In genomic region chr16:31650788-31651187, GRCm38 (mm10) we compare ENCODE assay signal across 13 mouse cellular contexts. TPM values are rescaled to one million over a fixed set of nuclear protein-coding genes. Genes with fewer than 3 reads are reported as not detected.
A peak's percentile ranks its signal among the peaks of the same experiment; 100 is the strongest.
DNase-seq lines count a peak whose midpoint lies in the region; ATAC-seq and TF ChIP-seq lines count a peak whose summit lies in the region.
"Had no signal": no experiment of that assay in that cellular context is flagged by ENCODE, and none has a peak within 500 bp of the region (broad histone marks: within the 10 kb centered on the region; RNA-seq: fewer than 3 reads in every experiment).

No protein-coding gene starts in this region.

- ATAC-seq in heart, embryonic 11.5 days (replicated peaks; ENCODE audit: insufficient number of reproducible peaks, low FRiP score, low TSS enrichment), result no peak
- no peak for ATAC-seq in kidney, embryonic 16.5 days (ENCODE audit: low FRiP score, low TSS enrichment)
- ATAC-seq in megakaryocyte progenitor cell, adult 5-6 weeks (replicated peaks; ENCODE audit: poor library complexity), result no peak

- no peak for DNase-seq in heart, adult 18-20 months
- no peak for DNase-seq in kidney, adult 8-10 months
- no peak for DNase-seq in testis, postnatal 10 days (ENCODE audit: low spot score)
- DNase-seq: adrenal gland, adult 8-10 months; gastrocnemius, postnatal 25 days; kidney, adult 18-20 months; thymus, adult 2 months had no signal

- H3K27ac ChIP-seq in heart, embryonic 11.5 days (ENCODE audit: low read depth, low read length), result no peak overlapping the region
- no peak overlapping the region for H3K27ac ChIP-seq in kidney, embryonic 16.5 days (ENCODE audit: low read length)
- peak overlapping the region; percentile 15 for H3K27ac ChIP-seq in testis, adult 2 months (ENCODE audit: control insufficient read depth, insufficient read depth, low read depth, low read length)
- H3K27ac ChIP-seq: hindbrain, embryonic 15.5 days had no signal

- peak overlapping the region; percentile 39 for H3K4me2 ChIP-seq in heart, embryonic 11.5 days
- H3K4me2 ChIP-seq in kidney, embryonic 16.5 days (replicated peaks; ENCODE audit: low read depth, low read length), result 0 out of 2 replicates have a peak overlapping the region, but pooled peaks have one; percentile 8
- H3K4me2 ChIP-seq: hindbrain, embryonic 15.5 days; liver, embryonic 11.5 days had no signal

- no peaks in the 10 kb centered on the region for H3K36me3 ChIP-seq in heart, embryonic 11.5 days (ENCODE audit: control insufficient read depth, insufficient read depth, low read length)
- H3K36me3 ChIP-seq in kidney, embryonic 16.5 days (ENCODE audit: insufficient read depth, low read length), result no peaks in the 10 kb centered on the region
- no peaks in the 10 kb centered on the region for H3K36me3 ChIP-seq in testis, adult 2 months (ENCODE audit: control insufficient read depth, insufficient read depth, low read length)
- H3K36me3 ChIP-seq: hindbrain, embryonic 15.5 days had no signal

- H3K4me3 ChIP-seq in heart, embryonic 11.5 days (ENCODE audit: low read depth, low read length), result no peak overlapping the region
- no peak overlapping the region for H3K4me3 ChIP-seq in kidney, embryonic 16.5 days (ENCODE audit: low read length)
- H3K4me3 ChIP-seq in testis, adult 2 months (ENCODE audit: control insufficient read depth, low read depth, low read length), result no peak overlapping the region
- H3K4me3 ChIP-seq: hindbrain, embryonic 15.5 days had no signal

- no peak overlapping the region for H3K9ac ChIP-seq in heart, embryonic 11.5 days (ENCODE audit: low read depth, low read length)
- H3K9ac ChIP-seq in kidney, embryonic 16.5 days (replicated peaks; ENCODE audit: low read length), result no peak overlapping the region
- H3K9ac ChIP-seq: hindbrain, embryonic 15.5 days had no signal

- H3K27me3 ChIP-seq in heart, embryonic 11.5 days (ENCODE audit: control insufficient read depth, insufficient read depth, low read length), result no peaks in the 10 kb centered on the region
- no peaks in the 10 kb centered on the region for H3K27me3 ChIP-seq in kidney, embryonic 16.5 days (ENCODE audit: insufficient read depth, low read length)
- H3K27me3 ChIP-seq in testis, adult 2 months (ENCODE audit: control insufficient read depth, insufficient read depth, low read length), result no peaks in the 10 kb centered on the region
- H3K27me3 ChIP-seq: hindbrain, embryonic 15.5 days had no signal

- H3K9me3 ChIP-seq in heart, embryonic 11.5 days (replicated peaks; ENCODE audit: control insufficient read depth, low read length), result no peaks in the 10 kb centered on the region
- H3K9me3 ChIP-seq in kidney, embryonic 16.5 days (ENCODE audit: low read length), result no peaks in the 10 kb centered on the region
- H3K9me3 ChIP-seq: hindbrain, embryonic 15.5 days had no signal

- no peak for TF ChIP-seq CTCF in testis, adult 2 months (IDR thresholded peaks at IDR 0.05; ENCODE audit: control insufficient read depth, insufficient read depth, insufficient replicate concordance, low read depth, low read length)

- TF ChIP-seq POLR2A in testis, adult 2 months (IDR thresholded peaks at IDR 0.05; ENCODE audit: control insufficient read depth, low read depth, low read length), result no peak

- 22% methylated on average over 6 of the region's 6 CpGs for WGBS in heart, embryonic 11.5 days (ENCODE audit: insufficient replicate concordance)
- WGBS in kidney, embryonic 16.5 days, result 22% methylated on average over 6 of the region's 6 CpGs

- H3K4me1 ChIP-seq in heart, embryonic 11.5 days (ENCODE audit: control insufficient read depth, insufficient read depth, low read length), result peaks cover 9% of the 10 kb centered on the region
- peaks cover 7% of the 10 kb centered on the region for H3K4me1 ChIP-seq in kidney, embryonic 16.5 days (ENCODE audit: insufficient read depth, low read length)
- H3K4me1 ChIP-seq in testis, adult 2 months (ENCODE audit: control insufficient read depth, insufficient read depth, low read length), result peaks cover 7% of the 10 kb centered on the region

RNA-seq across cellular contexts. Expression of gene Dlg1, which starts 12.5 kb away (rescaled TPM):
- 22.5 and 25.4 TPM in 2 replicates for polyA plus RNA-seq in heart, embryonic 11.5 days (2014; fragmentation: Nextera tagmentation; extraction: Ambion mirVana)
- total RNA-seq in heart, adult 18-20 months (2021), result 10 to 100 TPM; 52.6 to 59.2 TPM
- polyA plus RNA-seq in kidney, embryonic 16.5 days (2015; fragmentation: Nextera tagmentation; extraction: Ambion mirVana), result 25.5 and 32.1 TPM in 2 replicates
- 9.3 and 12.9 TPM in 2 replicates for polyA plus RNA-seq in testis, adult 2 months (2012; rRNA removed)
- total RNA-seq in megakaryocyte progenitor cell, adult 5-6 weeks (2015), result 24.3 and 31.0 TPM in 2 replicates
- 24.9 and 48.2 TPM in 2 replicates for total RNA-seq in megakaryocyte progenitor cell, adult 5-6 weeks (2017)
